Mouse (Mus musculus) neural tube, embryonic 13.5 days (tissue): ENCODE results near the gene Irf2. TPM values are rescaled to one million over a fixed set of nuclear protein-coding genes. Genes with fewer than 3 reads are reported as not detected.

Source experiments
- ATAC-seq: fragments of 200-750 bp; cut with Nextera tagmentation; 2 replicates; pipeline ENCODE4 v1.8.0; 2017; ENCODE audit warnings: low read depth, mild to moderate bottlenecking, moderate TSS enrichment, moderate library complexity
- H3K27ac ChIP-seq: fragments of 300-500 bp; sonication (generic); replicated peaks from 2 replicates; pipeline ENCODE4 v1.5.1; 2015; ENCODE audit warnings: moderate library complexity, mild to moderate bottlenecking, inconsistent platforms
- H3K27me3 ChIP-seq: fragments of 300-500 bp; sonication (generic); 2 replicates; pipeline ENCODE4 v1.6.1; 2015; ENCODE audit warnings: mild to moderate bottlenecking, inconsistent platforms
- H3K36me3 ChIP-seq: fragments of 300-500 bp; sonication (generic); 2 replicates; pipeline ENCODE4 v1.6.1; 2015; ENCODE audit warnings: mild to moderate bottlenecking, inconsistent platforms
- H3K4me1 ChIP-seq: fragments of 300-500 bp; sonication (generic); replicated peaks from 2 replicates; pipeline ENCODE4 v1.6.1; 2015; ENCODE audit warnings: inconsistent platforms
- H3K4me2 ChIP-seq: fragments of 300-500 bp; sonication (generic); 2 replicates; pipeline ENCODE4 v1.6.1; 2015; ENCODE audit warnings: inconsistent platforms, mild to moderate bottlenecking, moderate library complexity
- H3K4me3 ChIP-seq: fragments of 300-500 bp; sonication (generic); 2 replicates; pipeline ENCODE4 v1.5.1; 2015; ENCODE audit warnings: mild to moderate bottlenecking, inconsistent platforms
- H3K9ac ChIP-seq: fragments of 300-500 bp; sonication (generic); 2 replicates; pipeline ENCODE4 v1.6.1; 2015; ENCODE audit warnings: moderate library complexity, mild to moderate bottlenecking, inconsistent platforms
- H3K9me3 ChIP-seq: fragments of 300-500 bp; sonication (generic); 2 replicates; pipeline ENCODE4 v1.6.1; 2016; ENCODE audit warnings: inconsistent platforms
- WGBS: fragments of 180-500 bp; shearing (Covaris S2); methylation state at CpG from one replicate; pipeline ENCODE4 v1.1.7; 2015; 5-methylcytosine and 5-hydroxymethylcytosine counted together
- polyA plus RNA-seq: library from polyadenylated mRNA; unstranded; fragments of >200 nt; fragmentation: Nextera tagmentation; extraction: Ambion mirVana; gene quantifications from 2 replicates; pipeline ENCODE4 v1.2.1, GENCODE M21; 2015

Irf2 gene
- polyA plus RNA-seq, 1 experiment from 2014 or later: 13.5 TPM

GRCm38 (mm10) chr8:46742691-46743082 is 3.2 kb downstream of the Irf2 start:
- peaks cover 29% of the 10 kb centered on the region for H3K4me1 ChIP-seq
- no peak for ATAC-seq
- no peaks in the 10 kb centered on the region for H3K36me3 ChIP-seq
- no peak overlapping the region for H3K4me2 ChIP-seq
- no peak overlapping the region for H3K4me3 ChIP-seq
- H3K9me3 ChIP-seq: no peaks in the 10 kb centered on the region
- H3K27me3 ChIP-seq: no peaks in the 10 kb centered on the region
- no peak overlapping the region for H3K9ac ChIP-seq
- no peak overlapping the region for H3K27ac ChIP-seq
- 71% methylated on average over 5 of the region's 5 CpGs for WGBS

GRCm38 (mm10) chr8:46745464-46745863 is 5.9 kb downstream of the Irf2 start:
- Histone ChIP-seq H3K27ac (no peak overlapping the region), H3K36me3 (no peaks in the 10 kb centered on the region), H3K9me3 (no peaks in the 10 kb centered on the region), H3K9ac (no peak overlapping the region), H3K4me3 (no peak overlapping the region), H3K4me1 (peaks cover 28% of the 10 kb centered on the region), H3K4me2 (no peak overlapping the region), H3K27me3 (no peaks in the 10 kb centered on the region)
- WGBS: 89% methylated on average over 1 of the region's 1 CpGs
- ATAC-seq: no peak

DNA sequence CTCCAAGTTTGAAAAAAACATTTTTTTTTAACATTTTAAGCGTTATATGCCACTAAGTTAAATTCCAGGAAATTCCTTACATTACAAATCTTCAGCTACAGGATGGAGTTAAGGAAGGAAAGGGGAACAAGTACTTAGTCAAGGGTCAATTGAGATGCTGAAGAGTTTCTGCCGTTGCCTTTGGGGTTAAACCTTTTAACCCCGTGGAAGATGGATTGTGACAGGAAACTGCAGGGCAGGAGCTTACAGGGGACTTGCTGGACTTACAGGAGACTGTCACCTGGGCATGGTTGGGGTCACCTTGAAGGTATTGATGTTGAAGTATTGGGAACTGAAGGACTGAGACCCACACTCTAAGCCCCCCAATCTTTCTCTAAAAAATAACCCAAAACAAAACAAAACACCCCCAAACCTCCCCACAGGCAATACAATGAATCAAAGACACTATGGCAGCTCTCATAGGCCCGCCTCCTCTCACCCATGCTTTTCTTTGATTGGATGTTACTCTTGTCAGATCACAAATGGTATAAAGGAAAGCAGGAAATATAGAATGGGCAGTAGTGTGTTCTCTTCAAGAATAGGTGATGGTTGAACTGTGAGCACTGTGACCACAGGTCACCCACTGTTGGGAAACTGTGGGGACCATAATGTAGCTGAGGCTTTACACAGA is 7.9 kb downstream of the Irf2 start:
- Histone ChIP-seq H3K4me3 (no peak overlapping the region), H3K36me3 (no peaks in the 10 kb centered on the region), H3K9me3 (no peaks in the 10 kb centered on the region), H3K9ac (no peak overlapping the region), H3K27me3 (no peaks in the 10 kb centered on the region), H3K4me2 (no peak overlapping the region), H3K4me1 (peaks cover 37% of the 10 kb centered on the region), H3K27ac (no peak overlapping the region)
- WGBS: 46% methylated on average over 4 of the region's 4 CpGs
- no peak for ATAC-seq

GRCm38 (mm10) chr8:46750000-46750399 is 10.5 kb downstream of the Irf2 start:
- H3K27me3 ChIP-seq: no peaks in the 10 kb centered on the region
- no peak for ATAC-seq
- no peaks in the 10 kb centered on the region for H3K9me3 ChIP-seq
- H3K4me2 ChIP-seq: no peak overlapping the region
- H3K9ac ChIP-seq: 0 out of 2 replicates have a peak overlapping the region, but pooled peaks have one; percentile 17
- 60% methylated on average over 5 of the region's 5 CpGs for WGBS
- H3K4me1 ChIP-seq: peaks cover 27% of the 10 kb centered on the region
- no peak overlapping the region for H3K4me3 ChIP-seq
- H3K27ac ChIP-seq: no peak overlapping the region
- H3K36me3 ChIP-seq: no peaks in the 10 kb centered on the region

DNA sequence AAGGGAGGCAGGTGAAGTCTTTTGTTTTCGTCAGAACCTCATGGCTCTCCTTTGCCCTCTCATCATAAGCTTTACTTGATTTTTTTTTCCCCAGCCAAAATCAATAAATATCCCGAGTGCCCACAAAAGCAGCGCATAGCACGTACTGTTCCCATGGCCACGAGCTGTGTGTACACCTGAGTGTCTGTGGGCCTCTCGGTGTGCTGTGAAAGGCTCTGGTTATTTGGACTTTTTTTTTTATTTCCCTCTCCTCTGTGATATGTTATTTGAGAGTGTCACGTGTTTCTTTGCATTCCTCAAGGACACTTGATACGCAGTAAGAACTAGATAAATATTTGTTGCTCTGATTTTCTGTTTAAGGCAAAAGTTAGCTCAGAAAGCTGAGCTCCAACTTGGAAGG is 11.0 kb downstream of the Irf2 start:
- peaks cover 27% of the 10 kb centered on the region for H3K4me1 ChIP-seq
- no peak for ATAC-seq
- H3K27me3 ChIP-seq: no peaks in the 10 kb centered on the region
- no peaks in the 10 kb centered on the region for H3K9me3 ChIP-seq
- H3K9ac ChIP-seq: no peak overlapping the region
- no peak overlapping the region for H3K4me2 ChIP-seq
- no peaks in the 10 kb centered on the region for H3K36me3 ChIP-seq
- H3K4me3 ChIP-seq: no peak overlapping the region
- WGBS: 70% methylated on average over 8 of the region's 8 CpGs
- H3K27ac ChIP-seq: peak overlapping the region; percentile 76

DNA sequence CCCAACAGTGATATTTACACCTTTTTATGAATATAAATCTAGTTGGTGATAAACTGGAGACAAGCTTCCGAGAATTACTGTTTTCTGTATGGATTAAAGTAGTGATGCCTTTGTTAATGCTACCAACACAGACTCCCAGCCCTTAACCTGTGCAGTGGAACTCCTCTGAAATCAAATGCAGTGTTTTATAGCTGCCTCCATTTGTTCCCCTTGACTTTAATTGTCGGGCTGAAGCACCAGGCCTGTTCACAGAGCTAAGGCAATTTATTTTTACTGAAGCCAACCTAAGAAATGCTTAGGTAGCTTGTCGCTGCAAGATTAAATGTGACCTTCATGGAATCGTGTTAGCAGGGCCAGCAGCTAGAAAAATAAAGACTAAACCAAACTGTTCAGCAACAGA is 11.6 kb downstream of the Irf2 start:
- H3K9ac ChIP-seq: no peak overlapping the region
- no peaks in the 10 kb centered on the region for H3K27me3 ChIP-seq
- H3K4me1 ChIP-seq: peaks cover 27% of the 10 kb centered on the region
- H3K27ac ChIP-seq: peak overlapping the region; percentile 76
- peak; percentile 76 for ATAC-seq
- H3K36me3 ChIP-seq: no peaks in the 10 kb centered on the region
- no peak overlapping the region for H3K4me3 ChIP-seq
- no peaks in the 10 kb centered on the region for H3K9me3 ChIP-seq
- H3K4me2 ChIP-seq: no peak overlapping the region
- WGBS: 35% methylated on average over 4 of the region's 4 CpGs

- no peaks in the 10 kb centered on the region for H3K36me3 ChIP-seq
- H3K4me3 ChIP-seq: no peak overlapping the region
- no peak overlapping the region for H3K27ac ChIP-seq
- H3K9ac ChIP-seq: no peak overlapping the region
- H3K4me2 ChIP-seq: no peak overlapping the region
- 84% methylated on average over 12 of the region's 12 CpGs for WGBS
- H3K4me1 ChIP-seq: peaks cover 27% of the 10 kb centered on the region
- no peaks in the 10 kb centered on the region for H3K9me3 ChIP-seq
- ATAC-seq: no peak
- no peaks in the 10 kb centered on the region for H3K27me3 ChIP-seq
Observed at GRCm38 (mm10) chr8:46752986-46753385, 13.5 kb downstream of the Irf2 start.

GRCm38 (mm10) chr8:46754355-46754754 is 14.8 kb downstream of the Irf2 start:
- Histone ChIP-seq H3K36me3 (no peaks in the 10 kb centered on the region), H3K27ac (no peak overlapping the region), H3K4me3 (no peak overlapping the region), H3K4me2 (no peak overlapping the region), H3K9me3 (no peaks in the 10 kb centered on the region), H3K4me1 (peaks cover 27% of the 10 kb centered on the region), H3K27me3 (no peaks in the 10 kb centered on the region), H3K9ac (no peak overlapping the region)
- 93% methylated on average over 5 of the region's 5 CpGs for WGBS
- no peak for ATAC-seq

DNA sequence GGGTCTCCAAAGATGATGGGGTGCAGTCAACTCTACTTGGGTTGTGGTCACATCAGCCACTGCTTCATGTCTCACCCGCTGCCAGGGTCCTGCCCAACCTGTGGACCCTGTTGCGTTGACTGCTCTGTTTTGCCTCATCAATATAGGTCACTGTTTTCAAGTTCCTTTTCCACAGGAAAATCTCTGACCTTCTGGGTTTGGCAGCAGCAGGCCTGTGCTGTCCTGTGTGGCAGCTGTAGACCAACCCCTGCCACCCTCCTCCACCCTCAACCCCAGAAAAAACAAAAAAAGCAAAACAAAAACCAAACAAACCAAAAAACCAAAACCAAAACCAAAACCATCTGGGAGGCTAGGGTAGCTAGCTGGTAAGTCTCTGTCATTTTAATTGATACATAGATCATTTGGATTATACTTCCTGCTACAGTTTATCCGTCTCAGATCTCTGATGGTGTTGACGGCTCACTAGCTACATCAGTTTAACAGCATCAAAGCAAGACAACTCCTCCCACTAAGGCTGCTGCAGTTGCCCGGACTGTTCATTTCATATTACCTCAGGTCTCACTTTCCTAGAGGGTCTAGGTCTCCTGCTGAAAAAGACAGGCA is 16.3 kb downstream of the Irf2 start:
- H3K27me3 ChIP-seq: no peaks in the 10 kb centered on the region
- 72% methylated on average over 5 of the region's 5 CpGs for WGBS
- H3K36me3 ChIP-seq: no peaks in the 10 kb centered on the region
- no peak overlapping the region for H3K9ac ChIP-seq
- H3K9me3 ChIP-seq: no peaks in the 10 kb centered on the region
- H3K4me1 ChIP-seq: peaks cover 17% of the 10 kb centered on the region
- no peak for ATAC-seq
- H3K4me3 ChIP-seq: no peak overlapping the region
- H3K27ac ChIP-seq: no peak overlapping the region
- no peak overlapping the region for H3K4me2 ChIP-seq

- Histone ChIP-seq H3K4me3 (no peak overlapping the region), H3K27ac (no peak overlapping the region), H3K4me2 (no peak overlapping the region), H3K27me3 (no peaks in the 10 kb centered on the region), H3K9ac (no peak overlapping the region), H3K9me3 (no peaks in the 10 kb centered on the region), H3K4me1 (no peaks in the 10 kb centered on the region), H3K36me3 (no peaks in the 10 kb centered on the region)
- 86% methylated on average over 9 of the region's 9 CpGs for WGBS
- no peak for ATAC-seq
Observed at GRCm38 (mm10) chr8:46757613-46758012, 18.1 kb downstream of the Irf2 start.

- Histone ChIP-seq H3K9ac (no peak overlapping the region), H3K4me1 (no peaks in the 10 kb centered on the region), H3K9me3 (no peaks in the 10 kb centered on the region), H3K27me3 (no peaks in the 10 kb centered on the region), H3K36me3 (no peaks in the 10 kb centered on the region), H3K4me3 (no peak overlapping the region), H3K4me2 (no peak overlapping the region), H3K27ac (no peak overlapping the region)
- WGBS: 87% methylated on average over 7 of the region's 7 CpGs
- no peak for ATAC-seq
Observed at GRCm38 (mm10) chr8:46758131-46758530, 18.6 kb downstream of the Irf2 start.

- 66% methylated on average over 2 of the region's 2 CpGs for WGBS
Observed at GRCm38 (mm10) chr8:46758676-46759075, 19.1 kb downstream of the Irf2 start.

GRCm38 (mm10) chr8:46759562-46759961 is 20.0 kb downstream of the Irf2 start:
- H3K4me3 ChIP-seq: no peak overlapping the region
- WGBS: 91% methylated on average over 7 of the region's 7 CpGs
- H3K9me3 ChIP-seq: no peaks in the 10 kb centered on the region
- H3K27ac ChIP-seq: no peak overlapping the region
- H3K27me3 ChIP-seq: no peaks in the 10 kb centered on the region
- no peaks in the 10 kb centered on the region for H3K4me1 ChIP-seq
- H3K36me3 ChIP-seq: no peaks in the 10 kb centered on the region
- no peak overlapping the region for H3K9ac ChIP-seq
- ATAC-seq: no peak
- no peak overlapping the region for H3K4me2 ChIP-seq

More at GRCm38 (mm10) chr8:46758676-46759075, 19.1 kb downstream of the Irf2 start:
- Histone ChIP-seq H3K9me3 (no peaks in the 10 kb centered on the region), H3K27me3 (no peaks in the 10 kb centered on the region), H3K4me3 (no peak overlapping the region), H3K36me3 (no peaks in the 10 kb centered on the region), H3K9ac (no peak overlapping the region), H3K4me1 (no peaks in the 10 kb centered on the region), H3K27ac (no peak overlapping the region), H3K4me2 (no peak overlapping the region)
- ATAC-seq: no peak
